Mouse (Mus musculus) MEL (cell line): ENCODE measurements around the gene Htatip2.

ENCODE experiments used
- BHLHE40 ChIP-seq: IDR thresholded peaks from 2 replicates; pipeline ENCODE4 v1.6.1; 2012; ENCODE audit warnings: low read depth, mild to moderate bottlenecking, inconsistent platforms, low read length, improper control_type of control experiment, borderline replicate concordance
- CHD1 ChIP-seq: IDR thresholded peaks from 2 replicates; pipeline ENCODE4 v1.6.1; 2012; ENCODE audit warnings: low read depth, mild to moderate bottlenecking, inconsistent platforms, low read length, improper control_type of control experiment
- CTCF ChIP-seq, 3 experiments: IDR thresholded peaks in 2 of 3; conservative IDR thresholded peaks in 1 of 3; 2 replicates each; pipeline ENCODE4 v1.5.1; 2011 to 2012; ENCODE audit warnings: low read length in 3 of 3, low read depth in 2 of 3, mild to moderate bottlenecking in 2 of 3, improper control_type of control experiment in 1 of 3, inconsistent platforms in 1 of 3, mixed read lengths in 1 of 3, moderate library complexity in 1 of 3; ENCODE audit not compliant: control insufficient read depth in 1 of 3, insufficient read depth in 1 of 3, poor library complexity in 1 of 3, severe bottlenecking in 1 of 3
- EP300 ChIP-seq, 2 experiments: IDR thresholded peaks; 2 replicates each; pipeline ENCODE4 v1.6.1; 2011; ENCODE audit warnings: improper control_type of control experiment in 2 of 2, low read length in 2 of 2, low read depth in 1 of 2, mild to moderate bottlenecking in 1 of 2
- MAX ChIP-seq: IDR thresholded peaks from 2 replicates; pipeline ENCODE4 v1.6.1; 2011; ENCODE audit warnings: low read length, improper control_type of control experiment
- MYC ChIP-seq: IDR thresholded peaks from 2 replicates; pipeline ENCODE4 v1.6.1; 2011; ENCODE audit warnings: low read depth, mild to moderate bottlenecking, low read length, improper control_type of control experiment, moderate library complexity
- NELFE ChIP-seq: IDR thresholded peaks from 2 replicates; pipeline ENCODE4 v1.6.1; 2011; ENCODE audit warnings: low read depth, low read length, improper control_type of control experiment
- POLR2A ChIP-seq, 2 experiments: IDR thresholded peaks; 2 replicates each; pipeline ENCODE4 v1.6.1; 2011 to 2012; ENCODE audit warnings: low read length in 2 of 2, mild to moderate bottlenecking in 2 of 2, control low read depth in 1 of 2, improper control_type of control experiment in 1 of 2, low read depth in 1 of 2, moderate library complexity in 1 of 2; ENCODE audit not compliant: control insufficient read depth in 1 of 2, insufficient read depth in 1 of 2, poor library complexity in 1 of 2
- POLR2AphosphoS5 ChIP-seq: IDR thresholded peaks from 2 replicates; pipeline ENCODE4 v1.6.1; 2012; ENCODE audit warnings: low read depth, borderline replicate concordance, mild to moderate bottlenecking, inconsistent platforms, low read length, moderate library complexity, mixed read lengths

DNA sequence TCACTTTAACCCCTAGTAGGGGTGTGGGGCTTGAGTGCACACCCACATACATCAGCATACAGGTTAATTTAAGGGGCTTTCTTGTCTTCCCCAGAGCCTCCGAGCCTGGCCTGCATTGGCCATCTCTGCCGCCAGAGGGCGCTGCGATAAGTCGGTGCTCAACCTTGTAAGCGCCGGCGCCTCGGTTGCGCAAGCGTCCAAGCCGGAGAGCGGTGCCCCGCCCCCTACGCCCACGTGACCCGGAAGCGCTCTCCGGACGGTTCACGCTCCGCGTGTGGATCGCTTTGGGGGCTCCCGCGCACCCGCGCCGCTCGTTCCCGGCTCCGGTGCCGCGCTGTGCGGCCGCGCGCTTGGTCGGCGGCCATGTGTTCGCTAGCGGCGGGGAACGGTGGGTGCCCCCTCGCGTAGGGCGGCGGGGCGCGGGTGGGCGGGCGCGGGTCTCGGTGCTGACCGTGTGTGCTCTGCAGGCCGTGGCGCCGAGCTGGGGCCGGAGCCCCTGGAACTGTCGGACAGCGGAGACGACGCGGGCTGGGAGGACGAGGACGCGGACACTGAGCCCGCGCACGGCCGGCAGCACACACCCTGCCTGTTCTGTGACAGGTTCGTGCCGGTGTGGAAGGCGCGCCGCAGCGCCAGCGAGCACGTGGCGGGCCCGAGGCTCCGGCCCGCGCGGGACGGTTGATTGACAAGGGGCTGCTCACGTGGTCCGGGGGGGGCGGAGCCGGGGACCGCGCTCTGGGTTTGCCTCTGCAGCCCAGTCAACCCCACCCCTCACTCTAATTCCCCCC, 19.4 kb downstream of the Htatip2 start, which contains the start of gene Prmt3:
- TF ChIP-seq BHLHE40 (peak; percentile 70; the same call in 1 of the 2 replicates), NELFE (peak; percentile 66), POLR2A (IDR thresholded peaks at IDR 0.05; ENCODE audit: control insufficient read depth in 1 of 2, insufficient read depth in 1 of 2, low read depth in 1 of 2, low read length in 2 of 2, poor library complexity in 1 of 2) (peak; percentile 58 to 60; a peak in 3 of 4 replicates), MYC (peak; percentile 90), CTCF (IDR thresholded peaks at IDR 0.05 in 2 of 3, conservative IDR thresholded peaks at IDR 0.05 in 1 of 3; ENCODE audit: control insufficient read depth in 1 of 3, insufficient read depth in 1 of 3, low read depth in 2 of 3, low read length in 3 of 3, poor library complexity in 1 of 3, severe bottlenecking in 1 of 3) (peak; percentile 73 to 87 (median 78)), CHD1 (no peak), POLR2AphosphoS5 (no peak), EP300 (IDR thresholded peaks at IDR 0.05; ENCODE audit: low read depth in 1 of 2, low read length in 2 of 2) (no peak), MAX (peak; percentile 94)
